Mouse (Mus musculus): ENCODE results near the gene H6pd.

Gene H6pd

GRCm38 (mm10) chr4:149975730-149976254 is 33.0 kb downstream of the H6pd start:
- DNase-seq (ENCODE audit: low spot score in 2 of 2), result no peak

- DNase-seq (ENCODE audit: low spot score in 2 of 2), result no peak
Measured at GRCm38 (mm10) chr4:149975291-149975690, 33.5 kb downstream of the H6pd start.

GRCm38 (mm10) chr4:149971393-149971792 is 37.4 kb downstream of the H6pd start:
- DNase-seq (ENCODE audit: low spot score in 2 of 2), result no peak

- no peak for DNase-seq (ENCODE audit: low spot score in 2 of 2)
Measured at GRCm38 (mm10) chr4:149968526-149968925, 40.3 kb downstream of the H6pd start.

GRCm38 (mm10) chr4:149966963-149967362 is 41.9 kb downstream of the H6pd start:
- no peak for DNase-seq (ENCODE audit: low spot score in 2 of 2)

- DNase-seq (ENCODE audit: low spot score in 2 of 2), result no peak
Measured at GRCm38 (mm10) chr4:149966252-149966651, 42.6 kb downstream of the H6pd start.

- no peak for DNase-seq (ENCODE audit: low spot score in 2 of 2)
Measured at GRCm38 (mm10) chr4:149965672-149966071, 43.2 kb downstream of the H6pd start.

- no peak for DNase-seq (ENCODE audit: low spot score in 2 of 2)
Measured at GRCm38 (mm10) chr4:149965242-149965641, 43.6 kb downstream of the H6pd start.

GRCm38 (mm10) chr4:149964770-149965169 is 44.1 kb downstream of the H6pd start:
- DNase-seq (ENCODE audit: low spot score in 2 of 2), result no peak

GRCm38 (mm10) chr4:149964285-149964684 is 44.5 kb downstream of the H6pd start:
- DNase-seq (ENCODE audit: low spot score in 2 of 2), result no peak

- DNase-seq (ENCODE audit: low spot score in 2 of 2), result no peak
Measured at GRCm38 (mm10) chr4:149960391-149960790, 48.4 kb downstream of the H6pd start.

GRCm38 (mm10) chr4:149959816-149960215 is 49.0 kb downstream of the H6pd start:
- no peak for DNase-seq (ENCODE audit: low spot score in 2 of 2)

- peak; percentile 83 to 90 for DNase-seq (ENCODE audit: low spot score in 2 of 2)
Measured at GRCm38 (mm10) chr4:149958566-149958965, 50.3 kb downstream of the H6pd start.

GRCm38 (mm10) chr4:149956048-149956447 is 52.8 kb downstream of the H6pd start:
- DNase-seq (ENCODE audit: low spot score in 2 of 2), result no peak

GRCm38 (mm10) chr4:149955631-149956030 is 53.2 kb downstream of the H6pd start:
- DNase-seq (ENCODE audit: low spot score in 2 of 2), result no peak

GRCm38 (mm10) chr4:149954893-149955439 is 53.9 kb downstream of the H6pd start, which contains the start of gene Spsb1:
Spsb1 (minus strand) TSS chr4:149955043.
- DNase-seq (ENCODE audit: low spot score in 2 of 2), result peak; percentile 94 to 96

- DNase-seq (ENCODE audit: low spot score in 2 of 2), result peak; percentile 49 to 59
Measured at GRCm38 (mm10) chr4:149953621-149954481, 55.0 kb downstream of the H6pd start.

- no peak for DNase-seq (ENCODE audit: low spot score in 2 of 2)
Measured at GRCm38 (mm10) chr4:149952201-149952600, 56.6 kb downstream of the H6pd start.

GRCm38 (mm10) chr4:149951201-149951600 is 57.6 kb downstream of the H6pd start:
- no peak for DNase-seq (ENCODE audit: low spot score in 2 of 2)

- no peak for DNase-seq (ENCODE audit: low spot score in 2 of 2)
Measured at GRCm38 (mm10) chr4:149949691-149950090, 59.1 kb downstream of the H6pd start.

GRCm38 (mm10) chr4:149948119-149948518 is 60.7 kb downstream of the H6pd start:
- DNase-seq (ENCODE audit: low spot score in 2 of 2), result peak in 1 of 2 experiments; percentile 48

- DNase-seq (ENCODE audit: low spot score in 2 of 2), result no peak
Measured at GRCm38 (mm10) chr4:149947396-149947795, 61.4 kb downstream of the H6pd start.

- DNase-seq (ENCODE audit: low spot score in 2 of 2), result no peak
Measured at GRCm38 (mm10) chr4:149945194-149945593, 63.6 kb downstream of the H6pd start.

Data from frontal cortex, postnatal 36 days (tissue).